Mouse (Mus musculus): ENCODE measurements around the gene Ripor2.
"Not testable (repeated sequence)": the region's sequence is repeated elsewhere in the genome, so short reads cannot be mapped to it uniquely, and the experiment has no call there.

Ripor2 gene

GRCm38 (mm10) chr13:24759451-24759850, 177.5 kb downstream of the Ripor2 start:
- ChIA-PET CTCF (no interaction called here), POLR2A (interaction anchor here in 2 of 4 experiments (1.4 to 7.2 kb wide), 5 partner anchors 13 to 58 kb away, joined by 3 to 67 read pairs (median 7); no protein-coding TSS in a partner anchor)

GRCm38 (mm10) chr13:24760351-24760870, 178.4 kb downstream of the Ripor2 start:
- CTCF ChIA-PET, result no interaction called here
- POLR2A ChIA-PET, result interaction anchor here (0.9 to 7.2 kb wide), 12 partner anchors 8 to 997 kb away, joined by 3 to 67 read pairs (median 6); partner anchors contain the start of gene Hist1h1a (in 1 of the 4)

GRCm38 (mm10) chr13:24761083-24761402, 179.1 kb downstream of the Ripor2 start:
- CTCF ChIA-PET, result interaction anchor here in 1 of 4 experiments (0.6 to 1.3 kb wide), 2 partner anchors 178 to 294 kb away, joined by 3 read pairs; no protein-coding TSS in a partner anchor

GRCm38 (mm10) chr13:24761403-24762227, 179.6 kb downstream of the Ripor2 start, which contains the start of gene Gmnn:
Gmnn (minus strand) TSS chr13:24761923.
- POLR2A ChIA-PET, result interaction anchor here (0.6 to 7.2 kb wide), 41 partner anchors 8 to 1014 kb away, joined by 3 to 67 read pairs (median 3); partner anchors contain the start of gene Hist1h1a (in 2 of the 4)
- CTCF ChIA-PET, result interaction anchor here in 1 of 4 experiments (0.6 to 1.3 kb wide), 2 partner anchors 177 to 293 kb away, joined by 3 read pairs; no protein-coding TSS in a partner anchor

More at GRCm38 (mm10) chr13:24761083-24761402, 179.1 kb downstream of the Ripor2 start:
- POLR2A ChIA-PET, result interaction anchor here (0.6 to 7.2 kb wide), 31 partner anchors 7 to 1001 kb away, joined by 3 to 67 read pairs (median 4); partner anchors contain the start of gene Hist1h1a (in 2 of the 4)

GRCm38 (mm10) chr13:24762254-24762653, 180.3 kb downstream of the Ripor2 start:
- POLR2A ChIA-PET, result interaction anchor here (0.6 to 7.2 kb wide), 30 partner anchors 9 to 1015 kb away, joined by 3 to 67 read pairs (median 4); no protein-coding TSS in a partner anchor
- CTCF ChIA-PET, result interaction anchor here in 1 of 4 experiments (1.3 kb wide), 1 partner anchor 293 kb away, joined by 3 read pairs; no protein-coding TSS in a partner anchor

- CTCF ChIA-PET, result not testable (repeated sequence)
- POLR2A ChIA-PET, result interaction anchor here in 1 of 4 experiments (0.6 to 0.7 kb wide), 2 partner anchors 33 to 65 kb away, joined by 3 read pairs; no protein-coding TSS in a partner anchor
These were observed 185.8 kb downstream of the Ripor2 start for GRCm38 (mm10) chr13:24767809-24768208.

- CTCF ChIA-PET, POLR2A ChIA-PET: not testable (repeated sequence)
These were observed 189.5 kb downstream of the Ripor2 start for GRCm38 (mm10) chr13:24771482-24771881.

GRCm38 (mm10) chr13:24776146-24776844, 194.3 kb downstream of the Ripor2 start:
- CTCF ChIA-PET, result interaction anchor here in 3 of 4 experiments (0.6 to 1.3 kb wide), 7 partner anchors 10 to 339 kb away, joined by 3 to 5 read pairs (median 3); no protein-coding TSS in a partner anchor
- POLR2A ChIA-PET, result interaction anchor here in 2 of 4 experiments (1.3 to 2.0 kb wide), 3 partner anchors 15 to 24 kb away, joined by 4 to 6 read pairs (median 5); partner anchors contain the start of gene Gmnn (in 1 of the 2)

- ChIA-PET CTCF (no interaction called here), POLR2A (interaction anchor here in 2 of 4 experiments (0.6 to 1.4 kb wide), 3 partner anchors 15 to 17 kb away, joined by 3 to 4 read pairs (median 3); partner anchors contain the start of gene Gmnn (in 2 of the 2))
These were observed 196.0 kb downstream of the Ripor2 start for GRCm38 (mm10) chr13:24778026-24778425.

- ChIA-PET CTCF (interaction anchor here in 1 of 4 experiments (0.6 kb wide), 1 partner anchor 378 kb away, joined by 4 read pairs; no protein-coding TSS in a partner anchor), POLR2A (interaction anchor here in 2 of 4 experiments (0.5 to 1.7 kb wide), 6 partner anchors 21 to 86 kb away, joined by 3 to 5 read pairs (median 3); no protein-coding TSS in a partner anchor)
These were observed 196.9 kb downstream of the Ripor2 start for GRCm38 (mm10) chr13:24778706-24779380.

GRCm38 (mm10) chr13:24781916-24782315, 199.9 kb downstream of the Ripor2 start:
- ChIA-PET CTCF (interaction anchor here in 1 of 4 experiments (1.2 kb wide), 1 partner anchor 69 kb away, joined by 3 read pairs; no protein-coding TSS in a partner anchor), POLR2A (interaction anchor here in 1 of 4 experiments (1.3 kb wide), 1 partner anchor 133 kb away, joined by 3 read pairs; no protein-coding TSS in a partner anchor)
